Mouse (Mus musculus): Measurements from ENCODE around the gene Gm45713.

GRCm38 (mm10) chr7:45162551-45162950, 26.5 kb upstream of the Gm45713 start:
- TF ChIP-seq POLR2A (IDR thresholded peaks at IDR 0.05; ENCODE audit: borderline replicate concordance, insufficient read depth, low read length) (0 out of 2 replicates have a peak, but pooled peaks have one; percentile 24), CTCF (IDR thresholded peaks at IDR 0.05; ENCODE audit: borderline replicate concordance, insufficient read depth, low read depth, low read length) (no peak)
